Comparison of ENCODE assay signal across 13 mouse cellular contexts in the genomic region with DNA sequence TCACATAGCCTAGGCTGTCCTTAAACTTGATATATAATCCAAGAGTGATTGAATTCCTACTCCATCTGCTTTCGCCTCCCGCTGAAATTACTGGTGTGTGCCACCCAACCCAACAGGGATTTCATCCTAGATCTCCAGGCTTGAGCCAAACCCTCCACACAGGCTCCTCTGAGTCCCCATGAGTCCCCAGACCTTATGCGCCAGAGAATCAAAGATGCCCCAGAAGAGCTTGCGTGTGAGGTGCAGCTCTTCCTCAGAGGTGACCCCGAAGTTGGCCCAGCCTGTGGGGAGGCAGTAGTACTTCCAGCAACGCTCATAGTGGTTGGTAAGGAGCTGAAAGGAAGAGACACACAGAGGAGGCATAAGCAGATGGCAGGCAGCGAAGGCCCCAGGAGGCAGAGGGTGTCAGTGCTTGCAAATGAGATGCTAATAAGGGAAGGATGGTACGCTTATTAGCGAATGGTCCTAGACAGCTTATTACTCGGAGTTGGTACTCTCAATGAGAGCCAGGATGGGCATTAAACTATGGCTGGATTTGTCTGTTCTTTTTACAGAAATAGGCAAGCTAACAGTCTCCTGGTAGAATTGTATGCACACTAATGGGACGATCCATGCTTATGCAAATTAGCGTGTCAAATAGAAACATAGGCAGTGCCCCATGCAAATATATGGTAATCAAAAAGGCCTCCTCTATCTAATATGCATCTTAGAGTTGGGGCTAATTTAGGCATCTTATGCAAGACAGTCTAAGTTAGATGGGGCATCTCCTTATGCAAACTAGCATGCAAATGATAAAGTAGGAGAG. TPM values are rescaled to one million over a fixed set of nuclear protein-coding genes. Genes with fewer than 3 reads are reported as not detected.
DNase-seq lines count a peak whose midpoint lies in the region; ATAC-seq and TF ChIP-seq lines count a peak whose summit lies in the region.
"Had no signal": no experiment of that assay in that cellular context is flagged by ENCODE, and none has a peak within 500 bp of the region (broad histone marks: within the 10 kb centered on the region; RNA-seq: fewer than 3 reads in every experiment).

No protein-coding gene starts in this region.

- peaks cover 6% of the 10 kb centered on the region for H3K27me3 ChIP-seq in CH12.LX (replicated peaks)
- H3K27me3 ChIP-seq in E14TG2a.4 (ENCODE audit: insufficient read depth, low read length) = peaks cover 50% of the 10 kb centered on the region
- no peaks in the 10 kb centered on the region for H3K27me3 ChIP-seq in forebrain, postnatal 0 days (ENCODE audit: insufficient read depth, low read length)
- H3K27me3 ChIP-seq in limb, embryonic 10.5 days (ENCODE audit: low read depth, poor library complexity, severe bottlenecking) = peaks cover 63% of the 10 kb centered on the region

- no peak for TF ChIP-seq RAD21 in CH12.LX (IDR thresholded peaks at IDR 0.05; ENCODE audit: low read depth, low read length)

- TF ChIP-seq POLR2A in CH12.LX (IDR thresholded peaks at IDR 0.05; ENCODE audit: low read depth, low read length) = no peak

- peaks cover 23% of the 10 kb centered on the region for H3K9me3 ChIP-seq in CH12.LX (replicated peaks; ENCODE audit: low read length)
- H3K9me3 ChIP-seq in E14TG2a.4 (ENCODE audit: low read length) = no peaks in the 10 kb centered on the region
- H3K9me3 ChIP-seq in forebrain, postnatal 0 days (ENCODE audit: low read length) = no peaks in the 10 kb centered on the region
- no peaks in the 10 kb centered on the region for H3K9me3 ChIP-seq in limb, embryonic 10.5 days (replicated peaks)
- H3K9me3 ChIP-seq: G1E; heart, embryonic 10.5 days; lung, embryonic 15.5 days had no signal

- H3K36me3 ChIP-seq in CH12.LX (replicated peaks in 1 of 2; ENCODE audit: control insufficient read depth in 1 of 2, insufficient read depth in 1 of 2, low read length in 1 of 2) (no peaks in the 10 kb centered on the region), E14TG2a.4 (ENCODE audit: insufficient read depth, low read length) (peaks cover 55% of the 10 kb centered on the region)
- no peaks in the 10 kb centered on the region for H3K36me3 ChIP-seq in forebrain, postnatal 0 days (ENCODE audit: insufficient read depth)
- H3K36me3 ChIP-seq in limb, embryonic 10.5 days = 0 out of 2 replicates have a peak, but pooled peaks cover 3% of the 10 kb centered on the region
- H3K36me3 ChIP-seq: G1E; heart, embryonic 10.5 days; lung, embryonic 15.5 days had no signal

- H3K4me1 ChIP-seq in CH12.LX (ENCODE audit: control insufficient read depth in 1 of 2, insufficient read depth in 2 of 2) = peaks cover 3 to 8% of the 10 kb centered on the region in 2 experiments
- H3K4me1 ChIP-seq in E14TG2a.4 (replicated peaks; ENCODE audit: low read depth, low read length) = peaks cover 64% of the 10 kb centered on the region
- peaks cover 9% of the 10 kb centered on the region; the same call in 1 of the 2 replicates for H3K4me1 ChIP-seq in forebrain, postnatal 0 days (ENCODE audit: insufficient read depth)
- peaks cover 14% of the 10 kb centered on the region for H3K4me1 ChIP-seq in limb, embryonic 10.5 days

- TF ChIP-seq CTCF in CH12.LX (conservative IDR thresholded peaks at IDR 0.05 in 1 of 2, IDR thresholded peaks at IDR 0.05 in 1 of 2; ENCODE audit: low read depth in 2 of 2, low read length in 2 of 2) (no peak), E14TG2a.4 (conservative IDR thresholded peaks at IDR 0.05; ENCODE audit: low read length) (no peak)
- TF ChIP-seq CTCF in forebrain, postnatal 0 days (IDR thresholded peaks at IDR 0.05; ENCODE audit: low read depth) = no peak

- dilution Hi-C loops in CH12.LX (cut with MboI; ENCODE audit: extremely low pct_ligation_motif_present, extremely low pct_unique_long_range_greater_than_20kb, low sequenced_read_pairs) = no loop called here

- ATAC-seq in forebrain, postnatal 0 days = peak; percentile 70
- ATAC-seq: intestine, postnatal 0 days had no signal

- no peak overlapping the region for H3K4me2 ChIP-seq in CH12.LX (ENCODE audit: insufficient read depth, low read depth, poor library complexity, severe bottlenecking)
- H3K4me2 ChIP-seq in forebrain, postnatal 0 days (ENCODE audit: low read depth) = peak overlapping the region; percentile 61

- 0 out of 2 replicates have a peak, but pooled peaks have one; percentile 25 for TF ChIP-seq EP300 in CH12.LX (IDR thresholded peaks at IDR 0.05; ENCODE audit: low read length)

- H3K27ac ChIP-seq in CH12.LX (ENCODE audit: insufficient read depth, low read depth) = no peak overlapping the region
- peak overlapping the region; percentile 84 for H3K27ac ChIP-seq in forebrain, postnatal 0 days (ENCODE audit: low read depth, low read length)
- no peak overlapping the region for H3K27ac ChIP-seq in limb, embryonic 10.5 days
- H3K27ac ChIP-seq: heart, embryonic 10.5 days; lung, embryonic 15.5 days had no signal

- H3K79me2 ChIP-seq in CH12.LX (replicated peaks; ENCODE audit: control insufficient read depth, extremely low read depth, insufficient read depth, poor library complexity, severe bottlenecking) = no peaks in the 10 kb centered on the region

- no peak overlapping the region for H3K9ac ChIP-seq in CH12.LX (ENCODE audit: insufficient read depth, low read depth)
- no peak overlapping the region for H3K9ac ChIP-seq in forebrain, postnatal 0 days
- H3K9ac ChIP-seq: lung, embryonic 15.5 days had no signal

- peak; percentile 60 for DNase-seq in CH12.LX (ENCODE audit: extremely low read depth)
- peak; percentile 76 for DNase-seq in forebrain, postnatal 0 days
- no peak for DNase-seq in limb, embryonic 10.5 days (ENCODE audit: low spot score)
- DNase-seq in thymus, postnatal 4 days = no peak
- no peak for DNase-seq in cerebellum, adult 9-10 months
- DNase-seq in cerebellum, postnatal 36 days = no peak
- DNase-seq: cerebellum, adult 9-11 months had no signal

- no peak overlapping the region for H3K4me3 ChIP-seq in CH12.LX (replicated peaks in 1 of 3; ENCODE audit: low read depth in 2 of 3, low read length in 2 of 3, poor library complexity in 1 of 3)
- H3K4me3 ChIP-seq in E14TG2a.4 (replicated peaks; ENCODE audit: low read length) = peak overlapping the region; percentile 75; the same call in 1 of the 2 replicates
- H3K4me3 ChIP-seq in forebrain, postnatal 0 days (ENCODE audit: low read depth, low read length) = peak overlapping the region; percentile 41
- H3K4me3 ChIP-seq in limb, embryonic 10.5 days = peak overlapping the region; percentile 57; the same call in 1 of the 2 replicates
- H3K4me3 ChIP-seq: myocyte had no signal

- 14% methylated on average over 12 of the region's 12 CpGs for WGBS in forebrain, postnatal 0 days
- 75% methylated on average over 12 of the region's 12 CpGs for WGBS in limb, embryonic 10.5 days

- in situ Hi-C loops in CH12.LX (cut with MboI; ENCODE audit: low pct_ligation_motif_present, low pct_unique_long_range_greater_than_20kb, low sequenced_read_pairs) = loop anchor here (25.0 kb wide), 1 partner anchor 442 kb away; a partner anchor contains a TSS

TF ChIP-seq in CH12.LX, 34 proteins besides CTCF, POLR2A, EP300 and RAD21:
- no peak for TF ChIP-seq USF2 (conservative IDR thresholded peaks at IDR 0.05; ENCODE audit: low read depth, low read length)
- TF ChIP-seq CHD2 (IDR thresholded peaks at IDR 0.05; ENCODE audit: low read length) = 0 out of 2 replicates have a peak, but pooled peaks have one; percentile 12

RNA-seq across cellular contexts. Expression of a gene that starts 54.4 kb away (rescaled TPM):
- total RNA-seq in CH12.LX (2012; rRNA removed) (0.63 and 0.68 TPM in 2 replicates), CH12.LX (2014; rRNA removed) (0.43 TPM in 2 replicates)
- 0.86 and 1.1 TPM in 2 replicates for polyA plus RNA-seq in CH12.LX (2012; ENCODE audit: insufficient read length, low read depth)
- 4.6 and 6.7 TPM in 2 replicates for total RNA-seq in forebrain, postnatal 0 days (2014; rRNA removed)
- 4.2 and 8.8 TPM in 2 replicates for polyA plus RNA-seq in forebrain, postnatal 0 days (2015; fragmentation: Nextera tagmentation; extraction: Ambion mirVana)
- polyA plus RNA-seq in limb, embryonic 10.5 days (2016; fragmentation: Nextera tagmentation; extraction: Ambion mirVana) = 1.8 and 2.2 TPM in 2 replicates

Comparison
In these comparisons a context has a peak if more than half of its experiments do, and no peak if none do; other contexts are left out.
1. DNase-seq: peak in CH12.LX (single experiment) and forebrain, postnatal 0 days (single experiment); none in limb, embryonic 10.5 days (single experiment), thymus, postnatal 4 days (single experiment), cerebellum, adult 9-10 months (single experiment) and cerebellum, postnatal 36 days (0 of 2).
2. H3K4me3 ChIP-seq: peak in E14TG2a.4 (single experiment), forebrain, postnatal 0 days (single experiment) and limb, embryonic 10.5 days (single experiment); none in CH12.LX (0 of 3).